Mouse (Mus musculus): ENCODE results near the gene Ephb4.

Gene Ephb4

DNA sequence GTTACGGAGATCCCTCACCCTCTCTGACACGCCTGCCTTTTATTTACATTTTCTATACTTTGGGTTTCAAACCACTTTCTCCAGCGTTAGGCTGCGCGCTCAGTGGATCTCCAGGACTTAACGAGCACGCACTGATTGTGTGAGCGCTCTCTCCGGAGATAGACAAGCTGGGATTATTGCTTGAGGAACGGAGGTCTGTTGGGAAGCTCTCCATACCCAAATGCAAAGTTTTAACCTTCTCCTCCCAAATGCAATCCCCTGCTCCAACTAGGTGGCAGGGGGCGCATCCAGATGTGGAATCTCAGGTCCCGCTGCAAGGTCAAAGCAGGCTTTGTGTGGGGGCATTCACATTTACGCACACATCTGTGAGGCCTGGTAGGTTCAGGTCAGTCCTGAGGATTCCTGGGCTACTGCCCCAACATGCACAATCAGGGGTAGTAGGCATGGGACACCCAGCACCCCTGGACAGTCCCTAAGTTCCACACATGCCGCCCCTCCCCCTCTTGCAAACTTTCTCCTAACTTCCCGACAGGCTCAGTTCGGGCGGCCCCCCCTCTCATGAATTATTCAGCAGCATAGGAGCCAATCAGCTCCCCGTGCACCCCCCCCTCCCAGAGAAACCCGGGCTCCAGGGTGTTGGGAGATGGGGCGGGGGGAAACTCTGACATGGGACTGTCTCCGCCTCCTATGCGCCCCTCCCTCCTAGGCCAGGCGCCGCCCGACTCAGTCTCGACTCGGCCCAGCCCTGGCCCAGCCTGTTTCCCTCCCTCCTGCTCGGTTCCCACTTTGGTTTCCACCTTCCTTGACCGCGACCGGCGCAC is at the start of gene Ephb4:
Ephb4 (plus strand) TSS at position 726 of the 821 bp plus-strand sequence.
- no peak for DNase-seq (ENCODE audit: low spot score)

DNA sequence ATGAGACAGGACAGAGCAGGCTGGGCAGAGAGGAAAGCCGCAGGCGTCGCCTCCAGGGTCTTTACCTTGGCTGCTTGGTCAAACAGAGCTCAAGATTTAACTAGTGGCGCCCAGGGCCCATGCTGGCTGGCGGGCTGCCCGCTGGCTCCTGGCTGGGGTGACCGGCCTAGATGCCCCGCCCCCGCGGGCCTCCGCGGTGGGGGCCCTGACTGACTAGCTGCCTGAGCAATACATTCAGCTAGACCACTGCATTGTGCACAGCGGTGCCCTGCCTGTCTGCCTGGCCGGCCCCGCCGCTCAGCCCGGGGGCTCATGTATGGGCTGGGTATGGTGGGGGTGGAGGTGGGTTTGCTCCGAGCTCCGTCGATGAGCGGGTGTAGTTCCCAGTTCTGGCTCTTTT is 48.7 kb upstream of the Ephb4 start:
- DNase-seq (ENCODE audit: low spot score) = no peak

DNA sequence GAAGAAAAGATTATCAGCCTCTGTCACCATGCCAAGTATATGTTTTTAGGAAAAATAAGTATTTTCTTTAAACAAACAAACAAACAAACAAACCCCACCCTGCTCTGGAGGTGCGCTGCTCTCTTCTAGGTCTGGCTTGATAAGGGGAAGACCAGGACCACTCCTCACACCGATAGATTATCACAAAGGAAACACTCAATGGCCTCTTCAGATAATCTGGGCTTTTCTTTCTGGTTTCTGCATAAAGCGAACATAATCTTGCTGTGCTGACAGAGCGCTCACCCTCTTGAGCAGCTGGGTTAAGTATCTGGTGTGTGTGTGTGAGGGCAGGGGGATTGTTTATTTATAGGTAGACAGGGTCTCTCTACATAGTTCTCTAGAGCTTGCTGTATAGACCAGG is 46.3 kb upstream of the Ephb4 start:
- DNase-seq (ENCODE audit: low spot score) = no peak

DNA sequence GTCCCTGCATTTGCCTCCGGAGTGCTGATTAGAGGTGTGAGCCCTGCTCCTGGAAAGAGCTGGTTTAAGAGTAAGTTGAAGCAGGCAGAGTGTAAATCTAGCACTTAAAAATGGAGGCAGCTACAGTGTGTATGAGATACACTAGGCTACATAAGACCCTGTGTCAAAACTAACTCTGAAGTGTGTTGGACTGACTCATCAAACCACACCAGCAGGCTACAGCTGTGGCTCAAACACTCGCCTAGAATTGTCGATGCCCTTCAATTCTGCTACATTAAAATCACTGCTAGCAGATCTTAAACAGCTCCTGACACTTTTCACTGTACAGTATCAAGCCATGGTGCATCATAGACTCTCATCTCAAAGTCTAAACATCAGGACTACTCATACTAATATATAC is 45.7 kb upstream of the Ephb4 start:
- DNase-seq (ENCODE audit: low spot score) = no peak

DNA sequence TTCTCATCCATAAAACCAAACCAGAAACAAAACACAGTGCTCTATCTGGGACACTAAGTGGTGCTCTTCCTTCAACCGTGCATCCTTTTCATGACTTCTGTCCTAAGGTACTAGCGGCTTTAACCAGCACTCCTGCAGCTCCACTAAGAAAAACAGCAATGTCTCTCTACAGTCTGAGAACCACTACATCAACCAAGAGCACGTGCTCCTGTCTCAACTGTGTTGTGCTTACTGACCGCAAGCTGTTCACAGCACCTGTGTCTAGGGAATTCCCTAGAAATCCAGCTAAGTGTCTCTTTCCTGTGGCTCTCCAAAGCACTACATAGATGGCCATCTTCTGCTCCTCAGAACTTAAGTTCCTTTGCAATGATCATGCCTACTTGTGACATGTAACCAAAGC is 45.1 kb upstream of the Ephb4 start:
- DNase-seq (ENCODE audit: low spot score) = no peak

DNA sequence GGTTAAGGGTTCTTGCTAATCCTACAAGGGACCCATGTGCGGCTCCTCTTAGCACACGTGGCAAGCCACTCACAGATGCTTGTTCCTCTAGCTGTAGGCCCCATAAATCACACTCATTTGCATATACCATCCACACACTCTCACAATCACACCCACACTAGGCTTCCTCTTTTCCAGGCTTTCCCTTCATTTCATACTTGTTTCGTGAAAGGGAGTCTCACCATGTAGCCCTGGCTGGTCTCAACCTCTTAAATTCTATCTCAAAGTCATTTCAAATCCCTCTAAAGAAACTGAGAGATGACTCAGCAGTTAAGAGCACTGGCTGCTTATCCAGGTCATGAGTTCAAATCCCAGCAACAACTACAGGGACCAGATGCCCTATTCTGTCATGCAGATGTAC is 44.1 kb upstream of the Ephb4 start:
- DNase-seq (ENCODE audit: low spot score) = no peak

DNA sequence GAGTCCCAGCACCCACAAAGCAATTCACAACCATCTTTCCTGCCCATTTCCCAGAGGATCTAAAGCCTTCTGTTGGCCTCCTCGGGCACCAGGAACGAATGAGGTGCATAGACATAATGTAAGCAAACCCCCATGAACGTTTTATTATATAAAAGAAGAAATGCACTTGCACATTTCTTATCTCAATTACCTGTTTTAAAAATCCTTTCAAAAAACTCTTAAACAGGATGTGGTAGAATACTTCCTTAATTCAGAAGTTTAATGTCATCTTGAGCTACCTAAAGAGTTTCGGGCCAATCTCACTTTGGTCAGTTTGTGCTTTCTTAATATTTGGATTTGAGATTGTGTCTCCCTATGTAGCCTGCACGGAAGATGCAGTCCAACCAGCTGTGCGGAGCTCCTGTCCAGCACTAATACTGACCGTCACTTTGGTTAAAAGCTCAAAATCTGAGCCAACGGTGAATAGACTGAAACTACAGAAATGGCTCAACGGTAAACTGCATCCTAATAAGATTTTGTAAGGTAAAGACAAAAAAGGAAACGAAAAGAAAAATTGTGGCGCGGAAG is 43.4 kb upstream of the Ephb4 start:
- no peak for DNase-seq (ENCODE audit: low spot score)

DNA sequence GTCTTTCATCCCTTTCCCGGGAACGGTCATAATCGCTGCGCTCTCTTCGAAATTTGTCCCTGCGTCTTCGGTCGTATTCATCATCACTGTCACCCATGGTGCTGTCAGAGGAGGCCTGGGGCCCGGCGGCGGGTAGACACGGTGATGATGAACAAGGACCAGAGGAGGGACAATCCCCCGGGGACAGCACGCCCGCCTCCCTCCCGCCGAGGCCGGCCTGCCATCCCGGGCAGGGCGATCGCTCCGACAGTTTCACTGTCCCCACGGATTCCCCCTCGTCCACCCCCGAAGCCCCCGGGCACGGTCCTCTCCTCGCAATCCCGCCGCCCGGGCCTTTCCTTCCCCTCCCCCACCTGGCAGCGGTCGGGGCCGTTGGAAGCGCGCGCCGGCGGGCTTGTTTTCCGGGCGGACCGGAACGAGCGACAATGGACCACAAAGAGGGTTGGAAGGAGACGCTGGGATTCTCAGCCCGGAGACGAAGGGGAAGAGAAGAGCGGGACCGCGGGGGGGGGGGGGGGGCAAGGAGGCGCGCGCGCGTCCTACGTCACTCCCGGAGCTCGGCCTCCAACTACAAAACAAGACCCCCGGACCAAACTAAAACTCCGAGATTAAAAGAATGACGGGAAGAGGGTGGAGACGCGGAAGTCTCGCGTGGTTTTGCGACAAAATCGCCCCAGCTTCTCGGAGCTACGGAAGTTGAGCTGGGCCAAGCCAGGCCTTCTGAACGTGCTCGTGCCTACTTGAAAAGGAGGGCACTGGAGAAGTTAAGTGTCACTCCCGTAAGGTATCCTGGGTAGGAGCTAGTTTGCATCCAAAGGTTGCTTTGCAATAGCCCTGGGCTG is 42.6 kb upstream of the Ephb4 start, which contains the start of gene Srrt:
Srrt (minus strand) TSS at position 604 of the 842 bp plus-strand sequence.
- DNase-seq (ENCODE audit: low spot score) = peak; percentile 91

DNA sequence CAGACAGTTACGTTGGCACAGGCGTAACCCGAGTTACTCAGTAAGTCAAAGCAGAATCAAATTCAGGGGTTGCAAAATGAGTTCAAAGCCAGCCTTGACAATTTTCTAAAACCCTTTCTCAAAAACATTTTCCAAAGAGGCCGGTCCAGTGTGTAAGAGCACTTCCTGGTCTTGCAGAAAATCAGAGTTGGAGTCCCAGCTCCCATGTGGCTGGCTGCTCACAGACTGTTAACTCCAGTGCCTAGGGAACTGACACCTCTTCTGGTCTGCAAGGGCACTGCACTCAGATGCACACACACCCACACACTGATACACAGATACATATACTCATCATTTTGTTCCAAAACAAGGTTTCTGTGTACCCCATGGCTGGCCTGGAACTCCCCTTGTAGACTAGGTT is 41.6 kb upstream of the Ephb4 start:
- DNase-seq (ENCODE audit: low spot score) = no peak

DNA sequence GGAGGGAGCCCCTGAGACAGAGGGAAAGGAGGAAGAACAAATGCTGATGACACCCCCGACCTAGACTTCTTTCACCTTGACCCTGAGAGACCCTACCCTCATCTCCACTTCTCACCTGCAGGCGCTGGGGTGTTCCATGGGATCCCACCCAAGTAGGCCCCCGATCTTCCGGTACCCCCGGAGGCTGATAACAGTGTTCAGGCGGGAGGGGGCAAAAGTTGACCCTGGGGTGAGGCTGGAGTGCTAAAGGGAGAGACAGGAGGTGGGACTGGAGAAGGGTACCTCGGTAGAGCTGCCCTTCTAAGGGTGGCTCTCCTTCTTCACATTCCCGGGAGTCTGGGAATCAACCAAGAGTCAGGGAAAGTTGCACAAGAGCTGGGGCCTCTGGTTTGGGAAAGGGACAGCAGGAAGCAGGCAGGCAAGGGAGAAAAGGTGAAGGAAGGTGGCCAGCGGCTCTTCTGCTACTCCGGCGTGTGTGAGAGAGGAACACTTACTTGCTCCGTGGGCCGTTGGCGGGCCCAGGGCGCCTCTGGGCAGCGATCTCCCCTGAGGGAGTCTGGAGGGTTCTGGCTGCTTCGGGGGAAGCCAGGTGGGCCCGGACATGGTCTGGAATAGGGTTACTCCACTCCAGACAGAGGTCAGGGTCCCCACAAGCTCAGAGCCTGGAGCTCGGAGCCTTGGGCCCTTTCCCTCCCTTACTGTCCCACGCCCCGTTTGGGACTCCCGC is 36.3 kb upstream of the Ephb4 start:
- no peak for DNase-seq (ENCODE audit: low spot score)

DNA sequence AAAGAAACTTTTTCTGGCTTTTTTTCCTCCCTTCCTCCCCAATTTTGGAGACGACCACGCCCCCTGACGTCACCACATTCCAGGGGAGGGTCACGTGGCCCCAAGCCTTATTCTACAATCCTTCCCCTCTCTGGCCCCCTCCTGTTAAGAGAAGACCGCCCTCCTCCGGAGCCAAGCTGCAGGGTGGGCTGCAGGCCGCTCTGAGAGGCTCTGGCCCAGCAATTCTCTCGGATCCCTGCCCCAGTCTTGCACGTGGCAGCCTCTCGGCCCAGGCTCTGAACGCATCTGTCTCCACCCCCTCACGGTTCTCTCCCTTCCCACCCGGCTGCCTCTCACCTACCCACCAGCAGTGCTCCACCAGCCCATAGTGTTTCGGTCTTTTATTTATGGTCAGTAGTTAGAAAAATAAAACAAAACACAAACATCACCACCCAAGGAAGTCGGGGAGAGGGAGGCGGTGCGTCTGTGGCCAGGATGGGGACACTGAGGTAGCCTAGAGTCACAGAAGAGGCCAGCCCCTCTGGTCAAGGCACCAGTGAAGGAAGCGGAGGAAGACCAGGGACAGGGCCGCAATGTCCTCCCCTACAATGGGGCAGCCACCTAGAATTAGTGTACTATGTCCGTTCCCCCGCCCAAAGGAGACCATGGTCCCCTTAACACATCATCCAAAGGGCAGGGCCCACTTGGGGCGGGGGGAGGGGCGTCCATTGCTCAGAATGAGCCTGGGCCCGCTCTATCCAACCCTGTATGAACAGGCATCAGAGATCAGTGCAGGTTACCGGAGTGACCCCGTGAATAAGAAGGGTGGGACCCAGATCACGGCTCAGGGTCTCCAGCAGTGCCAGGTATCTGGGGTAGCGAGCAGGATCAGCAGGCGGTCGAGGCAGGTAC is 35.5 kb upstream of the Ephb4 start, which contains the start of gene Trip6:
Trip6 (minus strand) TSS at position 212 of the 891 bp plus-strand sequence.
- no peak for DNase-seq (ENCODE audit: low spot score)

DNA sequence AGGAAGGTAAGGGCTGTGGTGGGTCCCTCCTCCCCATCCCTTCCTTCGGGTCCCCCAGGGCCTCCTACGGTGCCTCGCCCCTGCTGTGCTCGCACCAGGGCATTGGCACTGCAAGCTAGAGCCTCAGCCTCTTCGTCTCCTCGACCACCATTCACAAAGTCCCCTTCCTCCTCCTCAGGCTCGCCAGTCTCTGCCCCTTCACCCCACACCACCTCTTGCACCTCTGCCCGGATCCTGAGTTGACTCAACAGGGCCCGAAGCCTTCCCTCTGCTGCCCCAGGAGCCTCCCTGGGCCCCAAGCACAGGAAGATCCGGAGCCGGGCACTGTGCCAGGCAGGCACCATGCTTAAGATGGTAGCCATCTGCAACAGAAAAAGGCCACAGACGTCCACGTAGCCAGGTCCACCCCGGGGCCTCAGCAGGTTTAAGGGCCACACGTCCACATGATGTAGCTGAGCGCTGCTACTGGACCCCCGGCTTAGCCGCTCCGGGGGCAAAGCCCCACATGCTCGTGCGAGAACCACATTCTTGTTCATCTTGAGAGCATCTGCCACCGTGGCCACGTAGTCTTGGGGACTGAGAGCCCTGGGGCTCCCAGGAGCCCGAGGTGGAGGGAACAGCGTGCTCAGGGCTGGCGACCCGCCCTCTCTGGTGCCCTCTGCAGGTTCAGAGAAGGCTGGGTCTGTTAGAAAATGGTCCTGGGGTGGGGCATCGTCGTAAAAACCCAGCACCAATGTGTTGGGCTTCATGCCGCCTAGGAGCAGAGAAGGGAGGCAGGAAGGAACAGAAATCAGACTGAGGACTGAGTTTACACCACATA is 34.6 kb upstream of the Ephb4 start:
- DNase-seq (ENCODE audit: low spot score) = peak; percentile 46

DNA sequence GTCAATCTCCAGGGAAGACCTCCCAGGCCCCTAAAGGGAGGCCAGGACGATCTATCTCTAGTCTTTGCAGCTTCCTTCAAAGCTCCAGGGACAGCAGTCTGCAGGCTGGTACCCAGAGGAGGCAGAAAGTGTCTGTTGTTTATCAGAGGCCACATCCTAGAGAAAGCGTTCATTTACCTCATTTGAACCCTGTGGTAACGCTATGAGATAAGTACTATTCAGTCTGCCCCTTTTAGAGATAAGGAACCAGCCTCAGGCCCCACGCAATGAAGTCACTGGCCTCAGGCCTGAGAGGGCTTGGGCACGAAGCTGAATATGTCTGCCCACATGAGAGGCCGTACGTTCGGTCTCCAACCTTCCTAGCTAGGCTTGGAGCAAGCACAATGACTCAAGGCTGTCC is 32.5 kb upstream of the Ephb4 start:
- DNase-seq (ENCODE audit: low spot score) = no peak

DNA sequence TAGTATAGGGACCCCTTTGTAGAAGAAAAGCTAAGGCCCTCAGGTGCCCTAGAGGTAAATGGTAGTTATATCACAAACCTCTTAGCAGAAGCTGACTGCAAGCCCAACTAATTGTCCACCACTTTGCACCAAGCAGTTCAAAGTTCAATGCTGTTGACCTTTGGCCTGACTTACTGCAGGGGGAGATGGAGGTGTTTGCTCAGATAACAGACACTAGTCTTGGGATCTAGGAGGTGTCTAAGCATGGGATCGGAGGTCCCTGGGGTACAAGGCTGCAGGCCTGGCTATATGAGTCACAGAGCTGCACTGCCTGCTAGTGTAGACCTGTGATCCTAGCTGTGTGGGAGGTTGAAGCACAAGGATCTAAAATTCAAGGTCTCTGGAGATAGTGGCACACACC is 31.3 kb upstream of the Ephb4 start:
- DNase-seq (ENCODE audit: low spot score) = no peak

DNA sequence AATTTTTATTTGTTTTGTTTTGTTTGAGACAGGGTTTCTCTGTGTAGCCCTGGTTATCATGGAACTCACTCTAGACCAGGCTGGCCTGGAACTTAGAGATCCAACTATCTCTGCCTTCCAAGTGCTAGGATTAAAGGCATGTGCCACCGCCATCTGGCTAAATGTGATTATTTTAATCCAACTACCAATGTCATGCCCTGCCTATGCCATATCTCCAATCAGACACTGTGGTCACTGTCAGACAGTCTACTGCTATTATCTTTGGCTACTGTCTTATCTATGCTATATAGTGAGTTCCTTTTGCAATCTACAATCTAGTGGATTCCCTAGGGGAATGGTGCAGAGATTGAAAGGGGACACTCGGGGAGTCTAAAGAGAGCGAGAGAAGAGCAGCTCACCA is 28.9 kb upstream of the Ephb4 start:
- DNase-seq (ENCODE audit: low spot score) = no peak

DNA sequence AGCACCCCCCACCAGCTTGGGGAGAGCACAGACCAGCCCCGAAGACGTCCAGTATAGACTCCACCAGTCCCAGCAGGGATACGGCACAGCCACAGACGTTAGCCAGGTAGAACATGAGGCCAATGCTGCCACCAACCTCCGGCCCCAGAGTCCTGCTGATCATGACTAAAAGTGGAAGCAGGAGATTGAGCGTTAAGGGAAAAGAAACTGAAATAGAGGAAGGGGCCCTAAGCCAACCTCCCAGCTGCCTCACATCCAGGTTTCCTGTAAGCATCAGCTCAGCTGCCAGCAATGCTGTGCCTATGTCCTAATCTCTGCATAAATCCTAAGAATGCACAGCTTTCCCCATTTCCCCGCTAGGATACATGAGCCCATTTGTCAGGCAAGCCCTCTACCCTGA is 19.0 kb upstream of the Ephb4 start:
- DNase-seq (ENCODE audit: low spot score) = no peak

DNA sequence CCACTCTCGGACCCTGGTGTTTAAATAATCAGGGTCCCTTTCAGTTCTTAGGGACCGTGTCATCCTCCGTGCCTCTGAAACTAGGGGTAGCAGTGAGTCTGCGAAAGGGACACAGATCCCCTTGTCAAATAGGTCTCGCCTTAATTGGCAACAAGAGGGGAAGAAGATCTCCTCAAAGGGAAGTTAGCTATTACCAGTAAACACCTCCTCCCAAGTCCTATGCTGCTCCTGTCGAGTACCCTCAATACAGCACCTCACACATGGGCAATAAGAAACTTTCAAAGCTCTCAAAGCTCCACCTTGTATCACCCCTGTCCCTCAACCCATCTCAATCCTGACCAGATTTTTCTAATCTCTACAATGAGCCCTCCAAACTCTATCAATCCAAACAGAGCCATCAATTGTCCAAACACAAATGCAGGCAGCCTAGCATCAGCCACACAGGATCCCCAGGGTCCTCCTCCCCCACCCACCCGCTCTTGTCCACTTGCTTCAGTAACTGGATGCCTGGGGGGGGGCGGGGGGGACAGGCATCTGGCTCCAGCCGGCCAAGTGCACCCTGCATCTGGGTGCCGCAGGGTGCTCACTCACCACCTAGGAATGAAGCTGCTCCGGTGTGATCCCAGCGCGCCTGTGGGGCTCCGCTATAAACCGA is 16.9 kb upstream of the Ephb4 start:
- DNase-seq (ENCODE audit: low spot score) = no peak

DNA sequence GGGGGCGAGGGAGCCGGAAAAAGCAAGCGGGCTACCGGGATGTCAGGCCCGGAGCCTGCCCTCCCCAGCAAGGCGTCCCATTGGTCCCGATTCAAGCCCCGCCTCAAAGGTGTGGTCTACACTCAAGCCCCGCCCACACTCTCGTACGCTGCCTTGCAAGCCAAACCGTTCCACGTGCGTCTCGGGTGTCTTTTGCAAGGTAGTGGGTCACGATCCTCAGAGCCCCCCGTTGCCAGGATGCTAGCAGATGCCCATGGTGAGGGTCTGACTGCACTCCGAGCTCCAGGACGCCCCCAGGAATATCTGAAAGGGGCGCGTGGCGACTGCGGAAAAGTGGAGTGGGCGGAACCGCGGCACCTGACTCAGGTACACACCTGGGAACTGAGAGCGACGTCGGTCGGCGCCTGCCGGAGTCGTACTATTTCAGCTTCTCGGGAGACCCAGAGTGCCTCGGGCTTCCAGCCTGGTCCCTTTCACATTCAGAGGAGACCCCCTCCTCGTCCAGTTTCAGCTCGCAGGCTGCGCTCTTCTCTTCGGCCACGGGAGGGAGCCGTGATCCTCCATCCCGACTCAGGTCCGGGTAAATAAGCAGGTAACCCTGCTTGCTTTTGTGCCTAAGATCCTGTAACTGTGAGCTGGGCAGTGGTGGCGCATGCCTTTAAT is 16.3 kb upstream of the Ephb4 start, which contains the start of gene Slc12a9:
Slc12a9 (minus strand) TSS at position 86 of the 663 bp plus-strand sequence.
- DNase-seq (ENCODE audit: low spot score) = peak; percentile 89

DNA sequence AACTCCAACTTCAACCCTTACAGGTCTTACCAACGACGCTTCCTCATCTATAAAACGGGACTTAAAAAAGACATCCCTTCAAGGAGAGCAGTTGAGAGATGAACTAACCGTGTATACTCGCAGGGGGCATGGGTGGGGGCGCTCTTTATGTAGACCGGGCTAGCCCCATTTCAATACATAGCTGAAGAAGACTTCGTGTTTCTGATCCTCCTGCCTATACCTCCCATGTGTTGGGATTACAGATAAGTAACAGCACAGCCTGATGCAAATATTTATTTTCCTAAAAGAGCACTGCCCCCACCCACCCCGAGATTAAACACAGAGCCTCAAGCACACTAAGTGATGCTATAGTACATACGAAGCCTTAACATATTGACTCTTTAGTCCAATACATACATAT is 15.6 kb upstream of the Ephb4 start:
- no peak for DNase-seq (ENCODE audit: low spot score)
